Mouse (Mus musculus) bone marrow, adult 2 months (tissue): ENCODE data around the gene Fbxl21. TPM values are rescaled to one million over a fixed set of nuclear protein-coding genes. Genes with fewer than 3 reads are reported as not detected.

ENCODE experiments used
- H3K27ac ChIP-seq: fragments of 200-500 bp; 2 replicates; pipeline ENCODE4 v1.5.1; 2012; ENCODE audit warnings: low read depth, mild to moderate bottlenecking, control low read depth, inconsistent platforms, low read length; ENCODE audit not compliant: control insufficient read depth, poor library complexity, insufficient read depth
- H3K4me1 ChIP-seq: fragments of 200-500 bp; 2 replicates; pipeline ENCODE4 v1.6.1; 2011; ENCODE audit warnings: low read length; ENCODE audit not compliant: control insufficient read depth, insufficient read depth
- H3K4me3 ChIP-seq: fragments of 200-500 bp; replicated peaks from 2 replicates; pipeline ENCODE3; 2011; ENCODE audit warnings: mild to moderate bottlenecking, low read depth, low read length, control low read depth; ENCODE audit not compliant: control insufficient read depth
- CTCF ChIP-seq: fragments of 200-500 bp; IDR thresholded peaks from 2 replicates; pipeline ENCODE4 v1.5.1; 2011; ENCODE audit warnings: low read length, control low read depth; ENCODE audit not compliant: control insufficient read depth, insufficient read depth
- POLR2A ChIP-seq: fragments of 200-500 bp; IDR thresholded peaks from 2 replicates; pipeline ENCODE4 v1.6.1; 2011; ENCODE audit warnings: low read depth, mild to moderate bottlenecking, control low read depth, low read length, borderline replicate concordance; ENCODE audit not compliant: control insufficient read depth
- WGBS: fragments of 180-500 bp; shearing (Covaris S2); methylation state at CpG from one replicate; pipeline ENCODE4 v1.1.7; 2018; 5-methylcytosine and 5-hydroxymethylcytosine counted together
- polyA plus RNA-seq: library from polyadenylated mRNA; stranded (reverse); fragments of >200 nt; gene quantifications from 2 replicates; pipeline ENCODE4 v1.2.4, GENCODE M21; 2011; ENCODE audit warnings: low replicate concordance; ENCODE audit not compliant: missing spikeins, insufficient read depth, insufficient read length

Gene Fbxl21
- polyA plus RNA-seq, 1 experiment = not detected

- no peaks in the 10 kb centered on the region for H3K4me1 ChIP-seq
- no peak overlapping the region for H3K27ac ChIP-seq
- no peak for TF ChIP-seq CTCF
- TF ChIP-seq POLR2A = no peak
- no peak overlapping the region for H3K4me3 ChIP-seq
- 79% methylated on average over 12 of the region's 12 CpGs for WGBS
Observed at GRCm38 (mm10) chr13:56526871-56527270, 4.6 kb downstream of the Fbxl21 start.

DNA sequence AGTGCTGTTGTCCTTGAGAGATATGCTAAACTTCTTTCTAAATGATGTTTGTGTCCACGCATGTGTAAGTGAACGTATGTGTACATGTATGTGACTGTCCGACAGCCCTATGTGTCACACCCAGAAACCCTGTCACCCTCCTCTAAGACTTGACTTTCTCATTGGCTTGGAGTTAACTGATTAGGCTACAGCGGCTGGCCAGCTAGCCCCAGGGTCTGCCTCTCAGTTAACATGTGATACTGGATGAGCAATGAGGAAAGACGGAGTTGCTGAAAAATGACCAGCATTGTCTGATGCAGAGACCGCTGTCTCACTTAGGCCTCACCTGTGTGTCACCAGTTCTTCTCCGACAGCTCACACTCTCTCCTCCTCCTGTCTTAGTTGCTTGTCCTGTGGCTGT is 5.6 kb downstream of the Fbxl21 start:
- TF ChIP-seq CTCF = no peak
- TF ChIP-seq POLR2A = no peak
- no peak overlapping the region for H3K27ac ChIP-seq
- no peak overlapping the region for H3K4me3 ChIP-seq
- WGBS = 87% methylated on average over 7 of the region's 7 CpGs
- H3K4me1 ChIP-seq = no peaks in the 10 kb centered on the region

GRCm38 (mm10) chr13:56528281-56528680 is 6.0 kb downstream of the Fbxl21 start:
- no peak overlapping the region for H3K27ac ChIP-seq
- H3K4me1 ChIP-seq = no peaks in the 10 kb centered on the region
- WGBS = 84% methylated on average over 11 of the region's 11 CpGs
- no peak for TF ChIP-seq POLR2A
- no peak for TF ChIP-seq CTCF
- no peak overlapping the region for H3K4me3 ChIP-seq

DNA sequence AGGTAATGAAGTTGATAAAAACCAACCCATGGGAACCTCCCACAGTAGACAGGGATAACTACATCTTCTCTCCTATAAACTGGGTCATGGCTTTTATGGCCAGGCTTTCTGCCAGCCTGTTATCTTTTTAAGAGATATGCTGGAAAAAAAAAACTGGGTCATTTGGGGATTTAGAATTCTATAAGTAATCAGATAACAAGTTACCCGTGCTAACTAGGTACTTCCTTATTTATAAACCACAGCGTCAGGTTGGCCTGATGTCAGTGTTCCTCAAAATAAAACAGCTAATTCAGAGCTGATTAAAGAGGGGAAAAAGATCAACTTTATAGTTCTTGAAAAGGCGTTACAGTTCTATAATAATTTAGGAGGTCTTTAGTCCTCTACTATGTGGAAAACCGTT is 6.8 kb downstream of the Fbxl21 start:
- Histone ChIP-seq H3K4me3 (no peak overlapping the region), H3K27ac (no peak overlapping the region), H3K4me1 (no peaks in the 10 kb centered on the region)
- WGBS = 6% methylated on average over 4 of the region's 4 CpGs
- no peak for TF ChIP-seq CTCF
- no peak for TF ChIP-seq POLR2A

- Histone ChIP-seq H3K27ac (no peak overlapping the region), H3K4me3 (no peak overlapping the region), H3K4me1 (no peaks in the 10 kb centered on the region)
- no peak for TF ChIP-seq CTCF
- no peak for TF ChIP-seq POLR2A
- WGBS = 6% methylated on average over 8 of the region's 8 CpGs
Observed at GRCm38 (mm10) chr13:56529685-56530084, 7.4 kb downstream of the Fbxl21 start.

DNA sequence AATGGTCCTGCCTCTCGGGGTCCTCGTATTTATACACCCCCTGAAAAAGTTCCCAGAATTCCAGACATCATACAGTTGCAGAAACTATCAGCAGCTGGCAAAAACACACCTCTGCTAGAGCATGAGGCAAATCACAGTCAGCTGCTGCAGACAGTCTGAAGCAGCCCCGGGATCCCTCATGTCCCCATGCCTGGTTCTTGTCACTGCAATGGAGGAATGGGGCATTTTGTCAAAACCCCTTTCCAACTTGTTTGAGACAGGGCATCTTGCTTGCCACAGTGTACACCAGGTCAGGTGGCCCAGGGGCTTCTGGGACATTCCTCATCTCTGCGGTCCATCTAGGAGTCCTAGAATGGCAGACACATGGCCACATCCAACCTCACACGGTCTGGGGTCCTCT is 12.7 kb downstream of the Fbxl21 start:
- Histone ChIP-seq H3K4me3 (no peak overlapping the region), H3K27ac (no peak overlapping the region), H3K4me1 (no peaks in the 10 kb centered on the region)
- TF ChIP-seq CTCF = no peak
- TF ChIP-seq POLR2A = no peak
- WGBS = 80% methylated on average over 5 of the region's 5 CpGs

DNA sequence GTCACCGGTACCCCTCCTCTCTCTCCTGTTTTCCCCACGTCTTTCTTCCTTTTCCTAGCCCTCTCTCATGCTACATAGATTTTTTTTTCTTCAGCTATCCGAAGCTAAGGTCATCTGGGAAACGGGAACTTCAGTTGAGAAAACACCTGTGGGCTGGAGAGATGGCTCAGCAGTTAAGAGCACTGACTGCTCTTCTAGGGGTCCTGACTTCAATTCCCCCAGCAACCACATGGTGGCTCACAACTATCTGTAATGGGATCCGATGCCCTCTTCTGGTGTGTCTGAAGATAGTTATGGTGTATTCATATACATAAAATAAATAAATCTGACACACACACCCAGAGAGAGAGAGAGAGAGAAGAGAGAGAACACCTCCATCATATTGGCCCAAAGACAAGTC is 13.3 kb downstream of the Fbxl21 start:
- TF ChIP-seq POLR2A = no peak
- no peaks in the 10 kb centered on the region for H3K4me1 ChIP-seq
- no peak overlapping the region for H3K4me3 ChIP-seq
- H3K27ac ChIP-seq = no peak overlapping the region
- 66% methylated on average over 5 of the region's 5 CpGs for WGBS

GRCm38 (mm10) chr13:56537026-56537425 is 14.8 kb downstream of the Fbxl21 start:
- no peak for TF ChIP-seq CTCF
- no peak for TF ChIP-seq POLR2A
- no peak overlapping the region for H3K27ac ChIP-seq
- no peaks in the 10 kb centered on the region for H3K4me1 ChIP-seq
- 82% methylated on average over 12 of the region's 12 CpGs for WGBS
- H3K4me3 ChIP-seq = no peak overlapping the region

DNA sequence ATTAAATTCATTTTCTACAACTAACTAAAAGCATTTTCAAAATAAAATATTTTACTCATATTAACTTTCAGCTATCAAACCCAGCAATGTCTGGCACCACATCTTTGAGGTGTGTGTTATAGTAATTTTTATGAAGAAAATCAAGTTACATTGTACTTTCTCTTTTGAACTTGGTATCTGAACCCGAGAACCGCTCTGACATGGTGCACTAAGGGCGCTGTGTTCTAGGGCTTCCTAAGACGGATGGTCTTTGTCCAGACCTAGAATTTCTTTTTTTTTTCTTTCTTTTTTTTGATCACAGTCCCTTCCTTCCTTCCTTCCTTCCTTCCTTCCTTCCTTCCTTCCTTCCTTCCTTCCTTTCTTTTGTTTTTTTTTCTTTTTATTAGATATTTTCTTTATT is 17.6 kb downstream of the Fbxl21 start:
- 79% methylated on average over 4 of the region's 4 CpGs for WGBS

More for the DNA sequence above, 17.6 kb downstream of the Fbxl21 start:
- Histone ChIP-seq H3K4me3 (no peak overlapping the region), H3K27ac (no peak overlapping the region), H3K4me1 (no peaks in the 10 kb centered on the region; the same call in 1 of the 2 replicates)
- TF ChIP-seq CTCF = no peak
- no peak for TF ChIP-seq POLR2A
